Mouse (Mus musculus) midbrain, embryonic 12.5 days (tissue): ENCODE data around the gene Xpo4. TPM values are rescaled to one million over a fixed set of nuclear protein-coding genes. Genes with fewer than 3 reads are reported as not detected.

ENCODE experiments used
- ATAC-seq: fragments of 200-750 bp; cut with Nextera tagmentation; 2 replicates; pipeline ENCODE4 v1.8.0; 2017; ENCODE audit warnings: low read depth, moderate TSS enrichment, moderate library complexity; ENCODE audit not compliant: low FRiP score
- H3K27ac ChIP-seq: fragments of 300-500 bp; sonication (generic); replicated peaks from 2 replicates; pipeline ENCODE4 v1.5.1; 2016; ENCODE audit warnings: mild to moderate bottlenecking
- H3K27me3 ChIP-seq: fragments of 300-500 bp; sonication (generic); 2 replicates; pipeline ENCODE4 v1.6.1; 2016; ENCODE audit warnings: mild to moderate bottlenecking
- H3K36me3 ChIP-seq: fragments of 300-500 bp; sonication (generic); 2 replicates; pipeline ENCODE4 v1.6.1; 2016
- H3K4me1 ChIP-seq: fragments of 300-500 bp; sonication (generic); 2 replicates; pipeline ENCODE4 v1.6.1; 2016
- H3K4me2 ChIP-seq: fragments of 300-500 bp; sonication (generic); replicated peaks from 2 replicates; pipeline ENCODE4 v1.6.1; 2016; ENCODE audit warnings: mild to moderate bottlenecking, moderate library complexity
- H3K4me3 ChIP-seq: fragments of 300-500 bp; sonication (generic); 2 replicates; pipeline ENCODE4 v1.5.1; 2016; ENCODE audit warnings: mild to moderate bottlenecking
- H3K9ac ChIP-seq: fragments of 300-500 bp; sonication (generic); replicated peaks from 2 replicates; pipeline ENCODE4 v1.6.1; 2016; ENCODE audit warnings: mild to moderate bottlenecking, moderate library complexity
- H3K9me3 ChIP-seq: fragments of 300-500 bp; sonication (generic); 2 replicates; pipeline ENCODE4 v1.6.1; 2016; ENCODE audit warnings: mild to moderate bottlenecking
- WGBS: fragments of 180-500 bp; shearing (Covaris S2); methylation state at CpG from one replicate; pipeline ENCODE4 v1.1.7; 2016; 5-methylcytosine and 5-hydroxymethylcytosine counted together
- polyA plus RNA-seq: library from polyadenylated mRNA; unstranded; fragments of >200 nt; fragmentation: Nextera tagmentation; extraction: Ambion mirVana; gene quantifications from 2 replicates; pipeline ENCODE4 v1.2.1, GENCODE M21; 2016

Gene Xpo4
- polyA plus RNA-seq, 1 experiment from 2014 or later: 25.3 TPM

GRCm38 (mm10) chr14:57621699-57622098 lies 43.5 kb downstream of the Xpo4 start:
- no peak for ATAC-seq
- H3K4me3 ChIP-seq: no peak overlapping the region
- H3K27me3 ChIP-seq: no peaks in the 10 kb centered on the region
- H3K27ac ChIP-seq: no peak overlapping the region
- no peak overlapping the region for H3K9ac ChIP-seq
- H3K4me2 ChIP-seq: no peak overlapping the region
- H3K9me3 ChIP-seq: no peaks in the 10 kb centered on the region
- no peaks in the 10 kb centered on the region for H3K4me1 ChIP-seq
- peaks cover 9% of the 10 kb centered on the region; the same call in 1 of the 2 replicates for H3K36me3 ChIP-seq
- WGBS: 67% methylated on average over 4 of the region's 4 CpGs

- Histone ChIP-seq H3K4me3 (no peak overlapping the region), H3K27ac (no peak overlapping the region), H3K4me1 (peaks cover 2% of the 10 kb centered on the region; the same call in 1 of the 2 replicates), H3K4me2 (no peak overlapping the region), H3K9me3 (no peaks in the 10 kb centered on the region), H3K36me3 (peaks cover 5% of the 10 kb centered on the region; the same call in 1 of the 2 replicates), H3K9ac (no peak overlapping the region), H3K27me3 (no peaks in the 10 kb centered on the region)
- 63% methylated on average over 4 of the region's 4 CpGs for WGBS
- no peak for ATAC-seq
These were observed 44.5 kb downstream of the Xpo4 start for GRCm38 (mm10) chr14:57620598-57621236.

- Histone ChIP-seq H3K36me3 (0 out of 2 replicates have a peak, but pooled peaks cover 2% of the 10 kb centered on the region), H3K4me3 (no peak overlapping the region), H3K4me2 (no peak overlapping the region), H3K9ac (no peak overlapping the region), H3K4me1 (peaks cover 3% of the 10 kb centered on the region; the same call in 1 of the 2 replicates), H3K27me3 (no peaks in the 10 kb centered on the region), H3K27ac (no peak overlapping the region), H3K9me3 (no peaks in the 10 kb centered on the region)
- 42% methylated on average over 2 of the region's 2 CpGs for WGBS
- no peak for ATAC-seq
These were observed 45.7 kb downstream of the Xpo4 start for GRCm38 (mm10) chr14:57619487-57619886.

GRCm38 (mm10) chr14:57617675-57618074 lies 47.6 kb downstream of the Xpo4 start:
- Histone ChIP-seq H3K4me1 (peaks cover 3% of the 10 kb centered on the region; the same call in 1 of the 2 replicates), H3K27ac (no peak overlapping the region), H3K9me3 (no peaks in the 10 kb centered on the region), H3K9ac (no peak overlapping the region), H3K4me3 (no peak overlapping the region), H3K4me2 (no peak overlapping the region), H3K27me3 (no peaks in the 10 kb centered on the region), H3K36me3 (0 out of 2 replicates have a peak, but pooled peaks cover 5% of the 10 kb centered on the region)
- ATAC-seq: no peak
- WGBS: 100% methylated on average over 1 of the region's 1 CpGs

- no peak for ATAC-seq
- whole genome bisulfite sequencing: 88% methylated on average over 6 of the region's 6 CpGs
- H3K4me2 ChIP-seq: no peak overlapping the region
- no peak overlapping the region for H3K27ac ChIP-seq
- H3K27me3 ChIP-seq: no peaks in the 10 kb centered on the region
- no peak overlapping the region for H3K4me3 ChIP-seq
- H3K4me1 ChIP-seq: peaks cover 3% of the 10 kb centered on the region; the same call in 1 of the 2 replicates
- H3K9ac ChIP-seq: no peak overlapping the region
- no peaks in the 10 kb centered on the region for H3K9me3 ChIP-seq
- H3K36me3 ChIP-seq: 0 out of 2 replicates have a peak, but pooled peaks cover 5% of the 10 kb centered on the region
These were observed 48.8 kb downstream of the Xpo4 start for GRCm38 (mm10) chr14:57616339-57616965.

- Histone ChIP-seq H3K4me1 (peaks cover 3% of the 10 kb centered on the region; the same call in 1 of the 2 replicates), H3K9ac (no peak overlapping the region), H3K4me3 (no peak overlapping the region), H3K36me3 (0 out of 2 replicates have a peak, but pooled peaks cover 5% of the 10 kb centered on the region), H3K9me3 (no peaks in the 10 kb centered on the region), H3K27ac (no peak overlapping the region), H3K4me2 (no peak overlapping the region), H3K27me3 (no peaks in the 10 kb centered on the region)
- ATAC-seq: no peak
- WGBS: 82% methylated on average over 6 of the region's 6 CpGs
These were observed 49.4 kb downstream of the Xpo4 start for GRCm38 (mm10) chr14:57615828-57616227.

- H3K36me3 ChIP-seq: 0 out of 2 replicates have a peak, but pooled peaks cover 3% of the 10 kb centered on the region
- H3K4me2 ChIP-seq: no peak overlapping the region
- no peak overlapping the region for H3K9ac ChIP-seq
- WGBS: 67% methylated on average over 2 of the region's 2 CpGs
- H3K27ac ChIP-seq: no peak overlapping the region
- no peaks in the 10 kb centered on the region for H3K27me3 ChIP-seq
- no peak for ATAC-seq
- H3K4me1 ChIP-seq: peaks cover 18% of the 10 kb centered on the region
- H3K9me3 ChIP-seq: no peaks in the 10 kb centered on the region
- H3K4me3 ChIP-seq: no peak overlapping the region
These were observed 54.2 kb downstream of the Xpo4 start for GRCm38 (mm10) chr14:57611034-57611433.

GRCm38 (mm10) chr14:57609816-57610329 lies 55.4 kb downstream of the Xpo4 start:
- H3K27me3 ChIP-seq: no peaks in the 10 kb centered on the region
- H3K4me1 ChIP-seq: peaks cover 15% of the 10 kb centered on the region
- no peaks in the 10 kb centered on the region for H3K9me3 ChIP-seq
- H3K9ac ChIP-seq: no peak overlapping the region
- no peak overlapping the region for H3K4me3 ChIP-seq
- 0 out of 2 replicates have a peak, but pooled peaks cover 3% of the 10 kb centered on the region for H3K36me3 ChIP-seq
- H3K27ac ChIP-seq: no peak overlapping the region
- H3K4me2 ChIP-seq: no peak overlapping the region
- ATAC-seq: no peak
- WGBS: 85% methylated on average over 4 of the region's 4 CpGs

- no peak overlapping the region for H3K9ac ChIP-seq
- H3K4me2 ChIP-seq: no peak overlapping the region
- H3K4me3 ChIP-seq: no peak overlapping the region
- 42% methylated on average over 1 of the region's 1 CpGs for WGBS
- no peaks in the 10 kb centered on the region for H3K27me3 ChIP-seq
- peaks cover 16% of the 10 kb centered on the region for H3K36me3 ChIP-seq
- peak; percentile 49; the same call in 1 of the 2 replicates for ATAC-seq
- H3K4me1 ChIP-seq: peaks cover 15% of the 10 kb centered on the region
- H3K9me3 ChIP-seq: no peaks in the 10 kb centered on the region
- H3K27ac ChIP-seq: no peak overlapping the region
These were observed 57.7 kb downstream of the Xpo4 start for GRCm38 (mm10) chr14:57607500-57607899.

- Histone ChIP-seq H3K9me3 (no peaks in the 10 kb centered on the region), H3K9ac (no peak overlapping the region), H3K4me3 (no peak overlapping the region), H3K4me2 (no peak overlapping the region), H3K36me3 (peaks cover 21% of the 10 kb centered on the region), H3K27ac (no peak overlapping the region), H3K4me1 (peaks cover 15% of the 10 kb centered on the region), H3K27me3 (no peaks in the 10 kb centered on the region)
- 80% methylated on average over 8 of the region's 8 CpGs for WGBS
- no peak for ATAC-seq
These were observed 58.4 kb downstream of the Xpo4 start for GRCm38 (mm10) chr14:57606663-57607365.

GRCm38 (mm10) chr14:57593279-57593678 lies 72.0 kb downstream of the Xpo4 start:
- no peak for ATAC-seq
- Histone ChIP-seq H3K36me3 (peaks cover 58% of the 10 kb centered on the region), H3K9ac (no peak overlapping the region), H3K27ac (no peak overlapping the region), H3K9me3 (no peaks in the 10 kb centered on the region), H3K4me1 (no peaks in the 10 kb centered on the region), H3K4me2 (no peak overlapping the region), H3K4me3 (no peak overlapping the region), H3K27me3 (no peaks in the 10 kb centered on the region)
- WGBS: 98% methylated on average over 5 of the region's 5 CpGs

- H3K4me1 ChIP-seq: no peaks in the 10 kb centered on the region
- no peak overlapping the region for H3K4me3 ChIP-seq
- no peaks in the 10 kb centered on the region for H3K9me3 ChIP-seq
- WGBS: 96% methylated on average over 3 of the region's 3 CpGs
- ATAC-seq: no peak
- no peaks in the 10 kb centered on the region for H3K27me3 ChIP-seq
- no peak overlapping the region for H3K27ac ChIP-seq
- peaks cover 57% of the 10 kb centered on the region for H3K36me3 ChIP-seq
- H3K9ac ChIP-seq: no peak overlapping the region
- no peak overlapping the region for H3K4me2 ChIP-seq
These were observed 73.4 kb downstream of the Xpo4 start for GRCm38 (mm10) chr14:57591830-57592229.
